Mouse (Mus musculus) heart, postnatal 4 days (tissue): ENCODE results near the gene Tnfsf13. TPM values are rescaled to one million over a fixed set of nuclear protein-coding genes. Genes with fewer than 3 reads are reported as not detected.

ENCODE experiments used
- DNase-seq: peaks from one replicate; pipeline ENCODE4 v3.0.0; 2021
- microRNA-seq, 2 experiments: library from miRNA; unstranded; fragments of <30 nt; microRNA quantifications; one replicate each; pipeline ENCODE4 v1.2.0; 2021 to 2022
- total RNA-seq, 2 experiments: library from RNA; stranded (reverse); gene quantifications; 2 replicates each; pipeline ENCODE4 v1.2.3; 2021

Gene Tnfsf13
- total RNA-seq, 2 experiments from 2014 or later: 2.3 to 2.6 TPM

DNA sequence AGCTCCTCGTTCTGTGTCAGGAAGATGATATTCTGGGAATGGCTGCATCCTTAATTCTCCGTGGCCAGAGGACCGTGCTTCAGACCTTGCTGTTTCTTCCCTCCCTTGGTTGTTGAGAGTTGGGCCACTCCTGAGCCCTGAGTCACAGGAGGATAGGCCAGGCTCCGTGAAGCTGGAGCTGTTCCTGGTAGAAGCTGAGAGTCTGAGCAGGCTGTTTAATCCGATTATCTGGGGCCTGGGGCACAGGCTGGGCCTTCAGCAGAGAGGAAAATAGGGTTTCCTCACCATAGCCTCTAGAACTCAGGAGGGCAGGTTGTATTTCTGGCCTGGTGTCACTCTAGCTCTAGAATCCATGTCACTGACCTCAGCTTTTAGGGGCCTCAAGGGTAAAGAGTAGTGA is 32.2 kb downstream of the Tnfsf13 start:
- DNase-seq: no peak

DNA sequence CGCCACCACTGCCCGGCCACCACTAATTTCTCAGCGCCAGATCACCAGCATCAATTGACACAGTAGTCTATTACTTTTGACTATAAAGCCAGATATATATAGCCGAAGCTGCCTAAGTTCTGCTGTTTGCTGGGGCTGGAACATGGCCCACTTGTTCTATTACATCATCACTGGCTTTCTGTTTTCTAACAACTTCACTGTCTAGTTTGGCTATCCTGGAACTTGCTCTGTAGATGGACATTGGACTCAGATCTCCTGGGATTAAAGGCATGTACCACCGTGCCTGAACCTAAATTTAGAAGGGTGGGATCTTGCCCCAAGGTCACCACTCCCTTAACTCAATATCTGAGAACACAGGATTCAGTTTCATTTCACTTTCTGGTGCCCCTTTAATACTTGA is 39.7 kb downstream of the Tnfsf13 start:
- DNase-seq: no peak

DNA sequence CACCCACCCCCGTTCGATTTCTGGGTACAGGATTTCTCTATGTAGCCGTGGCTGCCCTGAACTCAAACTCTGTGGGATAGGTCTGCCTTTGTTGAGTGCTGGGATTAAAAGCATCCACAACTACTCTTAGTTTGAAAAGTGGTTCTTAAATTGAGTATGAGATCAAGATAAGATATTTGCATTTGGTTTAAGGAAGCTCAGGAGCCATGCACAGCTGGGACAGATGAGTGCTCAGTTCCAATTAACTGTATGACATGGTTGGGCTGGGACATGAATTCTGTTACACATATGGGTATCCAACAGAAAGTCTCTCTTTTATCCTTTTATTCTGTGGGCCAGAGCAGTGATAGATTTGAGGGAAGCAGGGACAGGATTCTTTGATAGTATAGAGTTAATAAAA is 50.1 kb downstream of the Tnfsf13 start:
- no peak for DNase-seq

DNA sequence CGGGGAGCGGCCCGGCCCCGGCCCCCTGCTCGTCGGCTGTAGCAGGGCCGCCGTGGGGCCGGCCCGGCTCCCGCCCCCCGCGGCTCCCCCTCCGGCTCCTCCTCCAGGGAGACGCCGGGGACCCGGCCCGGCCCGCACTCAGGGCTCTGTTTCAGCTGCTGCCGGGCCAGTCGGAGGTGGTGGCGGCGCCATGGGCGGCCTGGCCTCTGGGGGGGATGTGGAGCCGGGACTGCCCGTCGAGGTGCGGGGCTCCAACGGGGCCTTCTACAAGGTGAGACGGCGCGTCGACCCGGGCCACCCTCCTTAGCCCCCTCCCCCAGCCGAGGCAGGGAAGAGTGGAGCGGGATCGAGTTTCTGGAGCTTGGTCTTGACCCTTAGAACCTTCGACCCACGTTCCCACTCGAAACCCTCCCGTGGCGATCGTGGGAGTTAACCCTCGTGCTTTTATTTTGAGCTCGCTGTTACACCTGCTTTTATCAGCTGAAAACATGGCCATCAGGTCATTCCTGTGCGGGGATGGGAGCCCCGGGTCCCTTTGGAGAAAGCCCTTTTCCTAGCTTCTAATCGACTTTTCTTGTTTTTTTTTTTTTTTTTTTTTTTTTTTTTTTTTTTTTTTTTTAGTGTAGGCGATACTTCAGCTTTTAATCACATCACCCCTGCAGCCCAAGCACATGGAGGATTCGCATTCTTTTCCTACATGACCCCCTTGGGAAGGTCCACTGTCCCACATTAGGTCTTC is 52.3 kb downstream of the Tnfsf13 start:
- peak; percentile 74 for DNase-seq

Small RNA genes within 50 kb of the gene (microRNA-seq; reads per million reads assigned to microRNA genes)
- 4.1 to 8.0 reads per million in 2 experiments for gene Mir1934
- gene Mir467f: 0 reads per million in 2 experiments

Other genes with a start within 250 kb of the Tnfsf13 start
- under 1 TPM; 0.20 to 0.50 TPM for gene Dnah2, start 136.7 kb downstream of the Tnfsf13 start, total RNA-seq
- 100 to 1,000 TPM in 1 of 2 experiments, 10 to 100 TPM in 1; 98.5 to 117 TPM for gene Efnb3, start 125.6 kb downstream of the Tnfsf13 start, total RNA-seq
- 1 to 10 TPM; 5.8 to 7.0 TPM for gene Wrap53, start 105.5 kb downstream of the Tnfsf13 start, total RNA-seq
- gene Trp53, start 105.4 kb downstream of the Tnfsf13 start, total RNA-seq: 10 to 100 TPM; 41.6 to 46.1 TPM
- 10 to 100 TPM; 27.0 to 29.1 TPM for gene Atp1b2, start 79.8 kb downstream of the Tnfsf13 start, total RNA-seq
- not detected for gene Shbg, start 67.9 kb downstream of the Tnfsf13 start, total RNA-seq
- gene Sat2, start 63.8 kb downstream of the Tnfsf13 start, total RNA-seq: 1 to 10 TPM; 5.3 to 6.7 TPM
- gene Fxr2, start 52.8 kb downstream of the Tnfsf13 start, total RNA-seq: 10 to 100 TPM; 81.4 to 83.6 TPM
- gene Sox15, start 30.5 kb downstream of the Tnfsf13 start, total RNA-seq: not detected
- 10 to 100 TPM; 34.3 to 36.3 TPM for gene Mpdu1, start 23.1 kb downstream of the Tnfsf13 start, total RNA-seq
- gene Cd68, start 19.6 kb downstream of the Tnfsf13 start, total RNA-seq: 1 to 10 TPM; 4.0 to 6.0 TPM
- gene Eif4a1, start 13.4 kb downstream of the Tnfsf13 start, total RNA-seq: 100 to 1,000 TPM; 535 to 537 TPM
- 10 to 100 TPM; 58.0 to 61.3 TPM for gene Senp3, start 3.7 kb downstream of the Tnfsf13 start, total RNA-seq
- gene Tnfsf12, start 10.1 kb upstream of the Tnfsf13 start, total RNA-seq: 10 to 100 TPM; 13.7 to 16.4 TPM
- 1 to 10 TPM; 1.9 to 3.0 TPM for gene Tnfsfm13, start 10.3 kb upstream of the Tnfsf13 start, total RNA-seq
- gene Polr2a, start 72.9 kb upstream of the Tnfsf13 start, total RNA-seq: 10 to 100 TPM; 53.7 TPM
- gene Slc35g3, start 76.2 kb upstream of the Tnfsf13 start, total RNA-seq: not detected
- 10 to 100 TPM; 34.1 to 36.8 TPM for gene Zbtb4, start 80.1 kb upstream of the Tnfsf13 start, total RNA-seq
- 1 to 10 TPM; 3.1 to 5.1 TPM for gene Chrnb1, start 110.2 kb upstream of the Tnfsf13 start, total RNA-seq
- gene Fgf11, start 116.1 kb upstream of the Tnfsf13 start, total RNA-seq: 1 to 10 TPM; 3.1 to 3.7 TPM
- under 1 TPM; 0.60 to 0.92 TPM for gene Tmem102, start 119.8 kb upstream of the Tnfsf13 start, total RNA-seq
- gene Gm39566, start 129.5 kb upstream of the Tnfsf13 start, total RNA-seq: not detected
- not detected for gene Spem2, start 132.7 kb upstream of the Tnfsf13 start, total RNA-seq
- gene Spem1, start 136.4 kb upstream of the Tnfsf13 start, total RNA-seq: not detected
- 10 to 100 TPM; 11.0 to 11.6 TPM for gene Nlgn2, start 152.0 kb upstream of the Tnfsf13 start, total RNA-seq
- gene Tmem256, start 152.7 kb upstream of the Tnfsf13 start, total RNA-seq: 100 to 1,000 TPM; 143 to 166 TPM
- gene Plscr3, start 160.6 kb upstream of the Tnfsf13 start, total RNA-seq: 10 to 100 TPM; 59.7 to 59.9 TPM
- gene Tnk1, start 172.9 kb upstream of the Tnfsf13 start, total RNA-seq: not detected
- gene Tmem95, start 192.2 kb upstream of the Tnfsf13 start, total RNA-seq: not detected
- gene Kctd11, start 195.6 kb upstream of the Tnfsf13 start, total RNA-seq: 1 to 10 TPM; 3.3 TPM
- gene Acap1, start 209.8 kb upstream of the Tnfsf13 start, total RNA-seq: 1 to 10 TPM; 2.8 to 3.2 TPM
- gene 2810408A11Rik, start 215.2 kb upstream of the Tnfsf13 start, total RNA-seq: 1 to 10 TPM; 5.2 to 6.2 TPM
- gene Neurl4, start 215.3 kb upstream of the Tnfsf13 start, total RNA-seq: 10 to 100 TPM; 45.8 to 48.5 TPM
- 10 to 100 TPM; 29.6 to 33.0 TPM for gene Gps2, start 228.1 kb upstream of the Tnfsf13 start, total RNA-seq
- gene Eif5a, start 236.2 kb upstream of the Tnfsf13 start, total RNA-seq: 100 to 1,000 TPM; 550 to 556 TPM